Mouse (Mus musculus) heart, embryonic 11.5 days (tissue): Measurements from ENCODE around the gene Kif14. TPM values are rescaled to one million over a fixed set of nuclear protein-coding genes. Genes with fewer than 3 reads are reported as not detected.
A peak's percentile ranks its signal among the peaks of the same experiment; 100 is the strongest.

Source experiments
- ATAC-seq: fragments of 200-750 bp; cut with Nextera tagmentation; replicated peaks from 2 replicates; pipeline ENCODE4 v1.8.0; 2017; ENCODE audit warnings: moderate library complexity; ENCODE audit not compliant: insufficient number of reproducible peaks, low FRiP score, low TSS enrichment
- H3K27ac ChIP-seq: fragments of 300-500 bp; sonication (generic); 2 replicates; pipeline ENCODE4 v1.5.1; 2014; ENCODE audit warnings: mild to moderate bottlenecking, low read depth, low read length
- H3K27me3 ChIP-seq: fragments of 300-500 bp; sonication (generic); 2 replicates; pipeline ENCODE4 v1.6.1; 2014; ENCODE audit warnings: mild to moderate bottlenecking, low read length, mixed read lengths; ENCODE audit not compliant: control insufficient read depth, insufficient read depth
- H3K36me3 ChIP-seq: fragments of 300-500 bp; sonication (generic); 2 replicates; pipeline ENCODE4 v1.6.1; 2014; ENCODE audit warnings: mild to moderate bottlenecking, low read length, moderate library complexity, mixed read lengths; ENCODE audit not compliant: control insufficient read depth, insufficient read depth
- H3K4me1 ChIP-seq: fragments of 300-500 bp; sonication (generic); 2 replicates; pipeline ENCODE4 v1.6.1; 2014; ENCODE audit warnings: low read length; ENCODE audit not compliant: control insufficient read depth, insufficient read depth
- H3K4me2 ChIP-seq: fragments of 300-500 bp; sonication (generic); 2 replicates; pipeline ENCODE4 v1.6.1; 2014; ENCODE audit warnings: mild to moderate bottlenecking, moderate library complexity
- H3K4me3 ChIP-seq: fragments of 300-500 bp; sonication (generic); 2 replicates; pipeline ENCODE4 v1.5.1; 2014; ENCODE audit warnings: low read depth, low read length
- H3K9ac ChIP-seq: fragments of 300-500 bp; sonication (generic); 2 replicates; pipeline ENCODE4 v1.6.1; 2014; ENCODE audit warnings: mild to moderate bottlenecking, low read depth, low read length, moderate library complexity
- H3K9me3 ChIP-seq: fragments of 300-500 bp; sonication (generic); replicated peaks from 2 replicates; pipeline ENCODE4 v1.6.1; 2016; ENCODE audit warnings: low read length; ENCODE audit not compliant: control insufficient read depth
- WGBS: fragments of 180-500 bp; shearing (Covaris S2); extraction: QIAGEN DNeasy Blood & Tissue Kit; methylation state at CpG from one replicate; pipeline ENCODE4 v1.1.7; 2014; ENCODE audit not compliant: insufficient replicate concordance; 5-methylcytosine and 5-hydroxymethylcytosine counted together
- polyA plus RNA-seq: library from polyadenylated mRNA; unstranded; fragments of >200 nt; fragmentation: Nextera tagmentation; extraction: Ambion mirVana; gene quantifications from 2 replicates; pipeline ENCODE4 v1.2.1, GENCODE M21; 2014

The Kif14 gene
- polyA plus RNA-seq, 1 experiment from 2014 or later = 6.9 TPM

GRCm38 (mm10) chr1:136538247-136538646 is 72.1 kb downstream of the Kif14 start:
- no peak for ATAC-seq
- no peaks in the 10 kb centered on the region for H3K27me3 ChIP-seq
- 86% methylated on average over 4 of the region's 4 CpGs for WGBS
- no peak overlapping the region for H3K9ac ChIP-seq
- H3K9me3 ChIP-seq = no peaks in the 10 kb centered on the region
- no peak overlapping the region for H3K27ac ChIP-seq
- H3K4me1 ChIP-seq = peaks cover 5% of the 10 kb centered on the region
- H3K4me2 ChIP-seq = no peak overlapping the region
- no peak overlapping the region for H3K4me3 ChIP-seq
- no peaks in the 10 kb centered on the region for H3K36me3 ChIP-seq

- ATAC-seq = no peak
- H3K4me1 ChIP-seq = peaks cover 5% of the 10 kb centered on the region
- H3K9ac ChIP-seq = no peak overlapping the region
- H3K4me3 ChIP-seq = no peak overlapping the region
- no peaks in the 10 kb centered on the region for H3K27me3 ChIP-seq
- peak overlapping the region; percentile 32; the same call in 1 of the 2 replicates for H3K4me2 ChIP-seq
- H3K36me3 ChIP-seq = no peaks in the 10 kb centered on the region
- WGBS = 26% methylated on average over 9 of the region's 9 CpGs
- H3K27ac ChIP-seq = no peak overlapping the region
- H3K9me3 ChIP-seq = no peaks in the 10 kb centered on the region
These were observed 74.3 kb downstream of the Kif14 start for GRCm38 (mm10) chr1:136540407-136540895.

- Histone ChIP-seq H3K4me1 (peaks cover 5% of the 10 kb centered on the region), H3K36me3 (no peaks in the 10 kb centered on the region), H3K9me3 (no peaks in the 10 kb centered on the region), H3K9ac (no peak overlapping the region), H3K4me2 (no peak overlapping the region), H3K27ac (0 out of 2 replicates have a peak overlapping the region, but pooled peaks have one; percentile 15), H3K4me3 (no peak overlapping the region), H3K27me3 (no peaks in the 10 kb centered on the region)
- WGBS = 49% methylated on average over 12 of the region's 12 CpGs
- no peak for ATAC-seq
These were observed 75.7 kb downstream of the Kif14 start for GRCm38 (mm10) chr1:136541618-136542376.

GRCm38 (mm10) chr1:136543920-136544319 is 77.8 kb downstream of the Kif14 start:
- Histone ChIP-seq H3K4me2 (no peak overlapping the region), H3K4me1 (peaks cover 5% of the 10 kb centered on the region), H3K9me3 (no peaks in the 10 kb centered on the region), H3K9ac (no peak overlapping the region), H3K27me3 (no peaks in the 10 kb centered on the region), H3K36me3 (no peaks in the 10 kb centered on the region), H3K27ac (no peak overlapping the region), H3K4me3 (no peak overlapping the region)
- 47% methylated on average over 7 of the region's 7 CpGs for WGBS
- no peak for ATAC-seq

- Histone ChIP-seq H3K9me3 (no peaks in the 10 kb centered on the region), H3K36me3 (no peaks in the 10 kb centered on the region), H3K4me3 (no peak overlapping the region), H3K27me3 (no peaks in the 10 kb centered on the region), H3K27ac (no peak overlapping the region), H3K4me1 (no peaks in the 10 kb centered on the region), H3K4me2 (no peak overlapping the region), H3K9ac (no peak overlapping the region)
- 83% methylated on average over 2 of the region's 2 CpGs for WGBS
- no peak for ATAC-seq
These were observed 80.9 kb downstream of the Kif14 start for GRCm38 (mm10) chr1:136547068-136547467.

- Histone ChIP-seq H3K4me2 (no peak overlapping the region), H3K4me1 (no peaks in the 10 kb centered on the region), H3K27ac (no peak overlapping the region), H3K9ac (no peak overlapping the region), H3K9me3 (no peaks in the 10 kb centered on the region), H3K27me3 (no peaks in the 10 kb centered on the region), H3K36me3 (no peaks in the 10 kb centered on the region), H3K4me3 (no peak overlapping the region)
- ATAC-seq = no peak
- 87% methylated on average over 6 of the region's 6 CpGs for WGBS
These were observed 84.1 kb downstream of the Kif14 start for GRCm38 (mm10) chr1:136550285-136550684.

GRCm38 (mm10) chr1:136550851-136551540 is 84.9 kb downstream of the Kif14 start:
- no peak overlapping the region for H3K27ac ChIP-seq
- no peaks in the 10 kb centered on the region for H3K36me3 ChIP-seq
- no peak for ATAC-seq
- H3K4me2 ChIP-seq = no peak overlapping the region
- H3K9ac ChIP-seq = no peak overlapping the region
- H3K27me3 ChIP-seq = no peaks in the 10 kb centered on the region
- no peaks in the 10 kb centered on the region for H3K9me3 ChIP-seq
- no peaks in the 10 kb centered on the region for H3K4me1 ChIP-seq
- H3K4me3 ChIP-seq = no peak overlapping the region
- 28% methylated on average over 16 of the region's 16 CpGs for WGBS

GRCm38 (mm10) chr1:136554686-136555085 is 88.5 kb downstream of the Kif14 start:
- Histone ChIP-seq H3K9me3 (no peaks in the 10 kb centered on the region), H3K4me2 (no peak overlapping the region), H3K27ac (no peak overlapping the region), H3K36me3 (no peaks in the 10 kb centered on the region), H3K27me3 (no peaks in the 10 kb centered on the region), H3K9ac (no peak overlapping the region), H3K4me3 (no peak overlapping the region), H3K4me1 (no peaks in the 10 kb centered on the region)
- no peak for ATAC-seq
- 78% methylated on average over 3 of the region's 3 CpGs for WGBS
